In the genomic region with DNA sequence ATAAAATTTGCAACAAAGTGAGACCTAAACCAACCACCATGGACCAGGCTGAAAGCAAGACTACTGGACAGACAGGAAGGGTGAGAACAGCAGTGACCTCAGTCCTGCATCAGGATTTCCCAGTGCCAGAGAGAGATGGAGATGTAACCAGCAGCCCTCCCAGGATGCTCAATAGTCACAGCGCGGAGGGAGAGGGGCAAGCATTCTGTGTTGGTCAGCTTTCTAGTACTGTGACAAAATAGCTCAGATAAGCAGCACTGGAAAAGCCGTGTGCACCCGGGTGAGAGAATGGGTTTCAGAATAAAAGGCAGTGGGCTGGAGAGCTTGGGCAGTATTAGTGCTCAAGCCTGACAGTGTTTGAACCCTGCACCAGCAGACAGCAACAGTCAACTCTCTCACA, we compare ENCODE assay signal across 8 mouse cellular contexts.
"Had no signal": no experiment of that assay in that cellular context is flagged by ENCODE, and none has a peak within 500 bp of the region (broad histone marks: within the 10 kb centered on the region; RNA-seq: fewer than 3 reads in every experiment).

No protein-coding gene starts in this region.

- H3K27ac ChIP-seq: limb, embryonic 10.5 days; liver, embryonic 13.5 days; midbrain, embryonic 13.5 days had no signal

- H3K27me3 ChIP-seq: liver, embryonic 13.5 days; midbrain, embryonic 13.5 days had no signal

- ATAC-seq: liver, postnatal 0 days; midbrain, embryonic 13.5 days had no signal

- H3K4me3 ChIP-seq: left cerebral cortex, adult 2 months; limb, embryonic 10.5 days; liver, embryonic 13.5 days; midbrain, embryonic 13.5 days had no signal

- H3K9me3 ChIP-seq: limb, embryonic 10.5 days; liver, embryonic 13.5 days; midbrain, embryonic 13.5 days had no signal

- H3K9ac ChIP-seq: liver, embryonic 13.5 days; liver, postnatal 0 days had no signal

- DNase-seq: liver, embryonic 13.5 days; liver, postnatal 0 days; right cerebral cortex, adult 18-20 months; right cerebral cortex, postnatal 25 days; thymus, postnatal 36 days had no signal

- H3K4me2 ChIP-seq: liver, embryonic 13.5 days; midbrain, embryonic 13.5 days had no signal
